Mouse (Mus musculus): ENCODE results near the gene Arhgap30. TPM values are rescaled to one million over a fixed set of nuclear protein-coding genes. Genes with fewer than 3 reads are reported as not detected.
A peak's percentile ranks its signal among the peaks of the same experiment; 100 is the strongest.

Arhgap30 gene
- polyA plus RNA-seq, 1 experiment from 2014 or later, result 0.39 TPM

DNA sequence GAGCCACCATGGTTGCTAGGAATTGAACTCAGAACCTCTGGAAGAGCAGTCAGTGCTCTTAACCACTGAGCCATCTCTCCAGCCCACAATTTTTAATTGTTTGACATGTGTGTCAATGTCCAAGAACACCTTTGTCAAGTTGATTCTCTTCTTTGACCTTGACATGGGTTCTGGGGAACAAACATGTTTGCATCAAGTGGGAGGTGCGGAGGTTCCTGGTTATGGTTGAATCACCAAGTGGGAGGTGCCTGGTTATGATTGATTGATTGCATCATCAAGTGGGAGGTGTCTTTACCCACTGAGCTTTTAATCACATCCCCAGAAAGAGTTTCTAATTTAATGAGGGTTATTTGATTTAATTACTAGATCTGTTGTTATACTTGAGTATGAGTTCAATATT, 68.8 kb downstream of the Arhgap30 start:
- WGBS, result 100% methylated on average over 1 of the region's 1 CpGs
- no peak overlapping the region for H3K9ac ChIP-seq (ENCODE audit: low read length)
- H3K4me1 ChIP-seq (ENCODE audit: control insufficient read depth, insufficient read depth, low read length), result peaks cover 12% of the 10 kb centered on the region
- H3K4me2 ChIP-seq (ENCODE audit: low read length), result no peak overlapping the region
- no peak overlapping the region for H3K27ac ChIP-seq (ENCODE audit: low read depth, low read length)
- DNase-seq (ENCODE audit: low spot score) (no peak), ATAC-seq (no peak)
- H3K36me3 ChIP-seq (ENCODE audit: control insufficient read depth, insufficient read depth, low read length), result no peaks in the 10 kb centered on the region
- H3K27me3 ChIP-seq (replicated peaks; ENCODE audit: control insufficient read depth, insufficient read depth, low read length), result no peaks in the 10 kb centered on the region
- H3K4me3 ChIP-seq (ENCODE audit: low read depth, low read length), result no peak overlapping the region
- H3K9me3 ChIP-seq (replicated peaks; ENCODE audit: control insufficient read depth, low read length), result no peaks in the 10 kb centered on the region

DNA sequence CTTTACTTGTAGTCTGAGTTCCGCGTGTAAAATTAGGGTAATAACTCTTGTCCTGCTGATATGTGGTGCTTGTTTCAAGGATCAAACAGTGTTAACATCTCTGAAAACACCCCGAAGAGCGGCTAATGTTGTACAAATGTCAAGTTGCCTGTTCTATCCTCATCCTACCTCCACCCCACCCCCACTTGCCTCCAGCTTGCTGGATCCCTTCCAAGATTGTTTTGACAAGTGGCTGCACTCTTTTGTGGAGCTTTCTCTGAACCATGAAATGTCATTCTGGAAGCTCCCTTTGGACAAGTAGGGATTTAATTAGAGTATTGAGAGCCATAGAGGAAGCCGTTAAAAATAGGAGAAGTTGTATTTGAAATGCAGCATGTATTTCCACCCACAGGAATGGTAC, 71.0 kb downstream of the Arhgap30 start:
- 17% methylated on average over 5 of the region's 5 CpGs for WGBS
- DNase-seq (ENCODE audit: low spot score), result peak; percentile 78
- no peak for ATAC-seq
- Histone ChIP-seq H3K36me3 (ENCODE audit: control insufficient read depth, insufficient read depth, low read length) (no peaks in the 10 kb centered on the region), H3K4me1 (ENCODE audit: control insufficient read depth, insufficient read depth, low read length) (peaks cover 12% of the 10 kb centered on the region), H3K27ac (ENCODE audit: low read depth, low read length) (no peak overlapping the region), H3K4me3 (ENCODE audit: low read depth, low read length) (no peak overlapping the region), H3K9ac (ENCODE audit: low read length) (no peak overlapping the region), H3K27me3 (replicated peaks; ENCODE audit: control insufficient read depth, insufficient read depth, low read length) (no peaks in the 10 kb centered on the region), H3K9me3 (replicated peaks; ENCODE audit: control insufficient read depth, low read length) (no peaks in the 10 kb centered on the region), H3K4me2 (ENCODE audit: low read length) (peak overlapping the region; percentile 23; the same call in 1 of the 2 replicates)

Other genes starting within 250 kb of the Arhgap30 start
- gene Sdhc, start 238.4 kb upstream of the Arhgap30 start, polyA plus RNA-seq (2014; fragmentation: Nextera tagmentation; extraction: Ambion mirVana), result 301 and 310 TPM in 2 replicates
- 0.09 and 0.22 TPM in 2 replicates for gene Mpz, start 238.2 kb upstream of the Arhgap30 start, polyA plus RNA-seq (2014; fragmentation: Nextera tagmentation; extraction: Ambion mirVana)
- gene Pcp4l1, start 192.7 kb upstream of the Arhgap30 start, polyA plus RNA-seq (2014; fragmentation: Nextera tagmentation; extraction: Ambion mirVana), result 9.7 and 10.2 TPM in 2 replicates
- 0.13 and 0.36 TPM in 2 replicates for gene Nr1i3, start 175.0 kb upstream of the Arhgap30 start, polyA plus RNA-seq (2014; fragmentation: Nextera tagmentation; extraction: Ambion mirVana)
- gene Tomm40l, start 166.4 kb upstream of the Arhgap30 start, polyA plus RNA-seq (2014; fragmentation: Nextera tagmentation; extraction: Ambion mirVana), result 45.0 and 49.2 TPM in 2 replicates
- 0.88 and 1.9 TPM in 2 replicates for gene Apoa2, start 163.9 kb upstream of the Arhgap30 start, polyA plus RNA-seq (2014; fragmentation: Nextera tagmentation; extraction: Ambion mirVana)
- 25.1 and 31.5 TPM in 2 replicates for gene Fcer1g, start 154.6 kb upstream of the Arhgap30 start, polyA plus RNA-seq (2014; fragmentation: Nextera tagmentation; extraction: Ambion mirVana)
- 2.5 and 3.9 TPM in 2 replicates for gene Adamts4, start 138.5 kb upstream of the Arhgap30 start, polyA plus RNA-seq (2014; fragmentation: Nextera tagmentation; extraction: Ambion mirVana)
- 244 and 260 TPM in 2 replicates for gene Ndufs2, start 137.6 kb upstream of the Arhgap30 start, polyA plus RNA-seq (2014; fragmentation: Nextera tagmentation; extraction: Ambion mirVana)
- gene B4galt3, start 118.6 kb upstream of the Arhgap30 start, polyA plus RNA-seq (2014; fragmentation: Nextera tagmentation; extraction: Ambion mirVana), result 74.9 and 94.2 TPM in 2 replicates
- gene Ppox, start 107.8 kb upstream of the Arhgap30 start, polyA plus RNA-seq (2014; fragmentation: Nextera tagmentation; extraction: Ambion mirVana), result 41.4 and 46.0 TPM in 2 replicates
- 89.9 and 104 TPM in 2 replicates for gene Usp21, start 101.0 kb upstream of the Arhgap30 start, polyA plus RNA-seq (2014; fragmentation: Nextera tagmentation; extraction: Ambion mirVana)
- gene Ufc1, start 93.9 kb upstream of the Arhgap30 start, polyA plus RNA-seq (2014; fragmentation: Nextera tagmentation; extraction: Ambion mirVana), result 119 and 127 TPM in 2 replicates
- 53.9 and 60.5 TPM in 2 replicates for gene Dedd, start 59.8 kb upstream of the Arhgap30 start, polyA plus RNA-seq (2014; fragmentation: Nextera tagmentation; extraction: Ambion mirVana)
- 45.9 and 46.0 TPM in 2 replicates for gene Nit1, start 43.3 kb upstream of the Arhgap30 start, polyA plus RNA-seq (2014; fragmentation: Nextera tagmentation; extraction: Ambion mirVana)
- 78.3 and 82.6 TPM in 2 replicates for gene Pfdn2, start 43.3 kb upstream of the Arhgap30 start, polyA plus RNA-seq (2014; fragmentation: Nextera tagmentation; extraction: Ambion mirVana)
- 3.0 and 5.2 TPM in 2 replicates for gene Klhdc9, start 28.2 kb upstream of the Arhgap30 start, polyA plus RNA-seq (2014; fragmentation: Nextera tagmentation; extraction: Ambion mirVana)
- gene Nectin4, start 18.9 kb upstream of the Arhgap30 start, polyA plus RNA-seq (2014; fragmentation: Nextera tagmentation; extraction: Ambion mirVana), result 0.11 and 0.32 TPM in 2 replicates
- gene Usf1, start 22.4 kb downstream of the Arhgap30 start, polyA plus RNA-seq (2014; fragmentation: Nextera tagmentation; extraction: Ambion mirVana), result 212 and 263 TPM in 2 replicates
- 4.5 and 4.8 TPM in 2 replicates for gene Tstd1, start 29.9 kb downstream of the Arhgap30 start, polyA plus RNA-seq (2014; fragmentation: Nextera tagmentation; extraction: Ambion mirVana)
- gene F11r, start 48.6 kb downstream of the Arhgap30 start, polyA plus RNA-seq (2014; fragmentation: Nextera tagmentation; extraction: Ambion mirVana), result 3.0 and 6.9 TPM in 2 replicates
- 24.3 and 26.1 TPM in 2 replicates for gene Alyref2, start 114.5 kb downstream of the Arhgap30 start, polyA plus RNA-seq (2014; fragmentation: Nextera tagmentation; extraction: Ambion mirVana)
- gene Itln1, start 146.3 kb downstream of the Arhgap30 start, polyA plus RNA-seq (2014; fragmentation: Nextera tagmentation; extraction: Ambion mirVana), result not detected in 2 replicates
- gene Cd244a, start 170.2 kb downstream of the Arhgap30 start, polyA plus RNA-seq (2014; fragmentation: Nextera tagmentation; extraction: Ambion mirVana), result not detected in 2 replicates
- gene Ly9, start 218.5 kb downstream of the Arhgap30 start, polyA plus RNA-seq (2014; fragmentation: Nextera tagmentation; extraction: Ambion mirVana), result 0.10 TPM in 1 of 2 replicates, not detected in the other

All from forebrain, embryonic 14.5 days (tissue).